Mouse (Mus musculus) limb, embryonic 14.5 days (tissue): Measurements from ENCODE around the gene Celf2. TPM values are rescaled to one million over a fixed set of nuclear protein-coding genes. Genes with fewer than 3 reads are reported as not detected.

Source experiments
- ATAC-seq: fragments of 200-750 bp; cut with Nextera tagmentation; 2 replicates; pipeline ENCODE4 v1.8.0; 2017; ENCODE audit warnings: low read depth, moderate number of reproducible peaks, moderate TSS enrichment; ENCODE audit not compliant: low FRiP score
- DNase-seq: peaks from one replicate; pipeline ENCODE4 v3.0.0-alpha.2; 2015; ENCODE audit warnings: low spot score
- H3K27ac ChIP-seq: fragments of 300-500 bp; sonication (generic); replicated peaks from 2 replicates; pipeline ENCODE4 v1.5.1; 2014; ENCODE audit warnings: low read depth, mild to moderate bottlenecking, low read length, moderate library complexity, mixed read lengths
- H3K27me3 ChIP-seq: fragments of 300-500 bp; sonication (generic); 2 replicates; pipeline ENCODE4 v1.6.1; 2014; ENCODE audit warnings: low read length, mixed read lengths; ENCODE audit not compliant: control insufficient read depth, insufficient read depth
- H3K36me3 ChIP-seq: fragments of 300-500 bp; sonication (generic); 2 replicates; pipeline ENCODE4 v1.6.1; 2014; ENCODE audit warnings: mild to moderate bottlenecking, low read length, moderate library complexity, mixed read lengths; ENCODE audit not compliant: control insufficient read depth, insufficient read depth
- H3K4me1 ChIP-seq: fragments of 300-500 bp; sonication (generic); 2 replicates; pipeline ENCODE4 v1.6.1; 2014; ENCODE audit warnings: antibody characterized with exemption, low read length, mixed read lengths; ENCODE audit not compliant: control insufficient read depth, insufficient read depth
- H3K4me2 ChIP-seq: fragments of 300-500 bp; sonication (generic); replicated peaks from 2 replicates; pipeline ENCODE4 v1.6.1; 2014; ENCODE audit warnings: low read depth, mild to moderate bottlenecking, low read length, moderate library complexity; ENCODE audit not compliant: severe bottlenecking
- H3K4me3 ChIP-seq: fragments of 300-500 bp; sonication (generic); replicated peaks from 2 replicates; pipeline ENCODE4 v1.5.1; 2014; ENCODE audit warnings: low read length
- H3K9ac ChIP-seq: fragments of 300-500 bp; sonication (generic); 2 replicates; pipeline ENCODE4 v1.6.1; 2014; ENCODE audit warnings: mild to moderate bottlenecking, low read depth, low read length, moderate library complexity; ENCODE audit not compliant: severe bottlenecking
- H3K9me3 ChIP-seq: fragments of 300-500 bp; sonication (generic); 2 replicates; pipeline ENCODE4 v1.6.1; 2016; ENCODE audit warnings: low read length; ENCODE audit not compliant: control insufficient read depth
- POLR2A ChIP-seq: fragments of 200-500 bp; IDR thresholded peaks from 2 replicates; pipeline ENCODE4 v1.8.0; 2012; ENCODE audit warnings: inconsistent platforms, mild to moderate bottlenecking, moderate library complexity, borderline replicate concordance; ENCODE audit not compliant: insufficient read depth, insufficient read length; ENCODE audit errors: extremely low read depth
- WGBS: fragments of 180-500 bp; shearing (Covaris S2); extraction: QIAGEN DNeasy Blood & Tissue Kit; methylation state at CpG from one replicate; pipeline ENCODE4 v1.1.7; 2014; 5-methylcytosine and 5-hydroxymethylcytosine counted together
- polyA plus RNA-seq, 2 experiments: library from polyadenylated mRNA; depleted of rRNA in 1 of 2; stranded (reverse) in 1 of 2; unstranded in 1 of 2; fragments of >200 nt; fragmentation: Nextera tagmentation in 1 of 2; extraction: Ambion mirVana in 1 of 2; gene quantifications; 2 replicates each; pipeline versions ENCODE4 v1.2.1 to v1.2.3; 2012 to 2014

The Celf2 gene
- polyA plus RNA-seq, 2 experiments = 55.3 to 75.1 TPM

- Histone ChIP-seq H3K4me3 (no peak overlapping the region), H3K27ac (no peak overlapping the region), H3K27me3 (no peaks in the 10 kb centered on the region), H3K9me3 (no peaks in the 10 kb centered on the region), H3K4me2 (no peak overlapping the region), H3K4me1 (peaks cover 8% of the 10 kb centered on the region; the same call in 1 of the 2 replicates), H3K9ac (no peak overlapping the region), H3K36me3 (no peaks in the 10 kb centered on the region)
- WGBS = 93% methylated on average over 5 of the region's 5 CpGs
- TF ChIP-seq POLR2A = no peak
- DNase-seq = no peak
- no peak for ATAC-seq
These were observed 416.7 kb downstream of the Celf2 start for GRCm38 (mm10) chr2:7092641-7093040.

GRCm38 (mm10) chr2:7090496-7090895 lies 418.9 kb downstream of the Celf2 start:
- H3K27ac ChIP-seq = no peak overlapping the region
- TF ChIP-seq POLR2A = no peak
- no peak for DNase-seq
- no peak overlapping the region for H3K9ac ChIP-seq
- no peaks in the 10 kb centered on the region for H3K9me3 ChIP-seq
- no peak overlapping the region for H3K4me3 ChIP-seq
- no peak for ATAC-seq
- WGBS = 87% methylated on average over 1 of the region's 1 CpGs
- H3K4me2 ChIP-seq = no peak overlapping the region
- H3K36me3 ChIP-seq = no peaks in the 10 kb centered on the region
- no peaks in the 10 kb centered on the region for H3K27me3 ChIP-seq
- peaks cover 8% of the 10 kb centered on the region; the same call in 1 of the 2 replicates for H3K4me1 ChIP-seq

- WGBS = 32% methylated on average over 7 of the region's 7 CpGs
- no peaks in the 10 kb centered on the region for H3K36me3 ChIP-seq
- TF ChIP-seq POLR2A = no peak
- no peaks in the 10 kb centered on the region for H3K27me3 ChIP-seq
- ATAC-seq (peak; percentile 84), DNase-seq (peak; percentile 91)
- no peak overlapping the region for H3K9ac ChIP-seq
- H3K9me3 ChIP-seq = no peaks in the 10 kb centered on the region
- H3K4me1 ChIP-seq = peaks cover 8% of the 10 kb centered on the region; the same call in 1 of the 2 replicates
- H3K4me3 ChIP-seq = no peak overlapping the region
- 0 out of 2 replicates have a peak overlapping the region, but pooled peaks have one; percentile 52 for H3K27ac ChIP-seq
- H3K4me2 ChIP-seq = no peak overlapping the region
These were observed 420.1 kb downstream of the Celf2 start for GRCm38 (mm10) chr2:7089069-7089834.

GRCm38 (mm10) chr2:7088536-7088935 lies 420.8 kb downstream of the Celf2 start:
- Histone ChIP-seq H3K9ac (no peak overlapping the region), H3K27me3 (no peaks in the 10 kb centered on the region), H3K4me2 (no peak overlapping the region), H3K9me3 (no peaks in the 10 kb centered on the region), H3K4me1 (peaks cover 8% of the 10 kb centered on the region; the same call in 1 of the 2 replicates), H3K4me3 (no peak overlapping the region), H3K27ac (0 out of 2 replicates have a peak overlapping the region, but pooled peaks have one; percentile 19), H3K36me3 (no peaks in the 10 kb centered on the region)
- DNase-seq (no peak), ATAC-seq (no peak)
- WGBS = 35% methylated on average over 4 of the region's 4 CpGs
- no peak for TF ChIP-seq POLR2A

GRCm38 (mm10) chr2:7087480-7087879 lies 421.9 kb downstream of the Celf2 start:
- no peaks in the 10 kb centered on the region for H3K9me3 ChIP-seq
- no peak overlapping the region for H3K27ac ChIP-seq
- no peak for ATAC-seq
- no peak for TF ChIP-seq POLR2A
- 71% methylated on average over 14 of the region's 14 CpGs for WGBS
- no peak overlapping the region for H3K4me2 ChIP-seq
- peaks cover 8% of the 10 kb centered on the region; the same call in 1 of the 2 replicates for H3K4me1 ChIP-seq
- H3K9ac ChIP-seq = no peak overlapping the region
- no peak overlapping the region for H3K4me3 ChIP-seq
- no peaks in the 10 kb centered on the region for H3K27me3 ChIP-seq
- no peak for DNase-seq
- H3K36me3 ChIP-seq = no peaks in the 10 kb centered on the region
